Mouse (Mus musculus): ENCODE results near the gene Olfr16.

Olfr16 gene
- long read RNA-seq, experiment 1, result 0 reads
- long read RNA-seq, experiment 2, result 0 reads

- intact Hi-C loops (cut with DNase I), result no loop called here
These were observed at the start of gene Olfr16 for GRCm38 (mm10) chr1:172950160-172950559. Gene Olfr16, plus strand, starts transcription at chr1:172950409.

- intact Hi-C loops (cut with DNase I), result no loop called here
These were observed 46.9 kb upstream of the Olfr16 start for GRCm38 (mm10) chr1:172903313-172903712.

- intact Hi-C loops (cut with DNase I), result no loop called here
These were observed 33.1 kb upstream of the Olfr16 start for GRCm38 (mm10) chr1:172917115-172917514.

GRCm38 (mm10) chr1:172918450-172918849, 31.8 kb upstream of the Olfr16 start:
- intact Hi-C loops (cut with DNase I), result no loop called here

GRCm38 (mm10) chr1:172932197-172932596, 18.0 kb upstream of the Olfr16 start:
- intact Hi-C loops (cut with DNase I), result no loop called here

GRCm38 (mm10) chr1:172951171-172951720, 1.0 kb downstream of the Olfr16 start:
- intact Hi-C loops (cut with DNase I), result no loop called here

- intact Hi-C loops (cut with DNase I), result no loop called here
These were observed 5.2 kb downstream of the Olfr16 start for GRCm38 (mm10) chr1:172955376-172955775.

GRCm38 (mm10) chr1:172960452-172960851, 10.2 kb downstream of the Olfr16 start:
- intact Hi-C loops (cut with DNase I), result no loop called here

GRCm38 (mm10) chr1:172989794-172990634, 39.8 kb downstream of the Olfr16 start:
- intact Hi-C loops (cut with DNase I), result no loop called here

GRCm38 (mm10) chr1:172990635-172991009, 40.4 kb downstream of the Olfr16 start:
- intact Hi-C loops (cut with DNase I), result no loop called here
